Mouse (Mus musculus) R1 (cell line): ENCODE measurements around the gene Col24a1.

Experiments used
- DNase-seq: peaks from one replicate; pipeline ENCODE4 v3.0.0-alpha.2; 2018; ENCODE audit warnings: low read depth, low spot score

Gene Col24a1

GRCm38 (mm10) chr3:145292337-145293134 lies at the start of gene Col24a1:
Col24a1 (plus strand) TSS chr3:145292472.
- peak; percentile 28 for DNase-seq

GRCm38 (mm10) chr3:145248040-145248439 lies 44.2 kb upstream of the Col24a1 start:
- DNase-seq: no peak

GRCm38 (mm10) chr3:145253066-145253465 lies 39.2 kb upstream of the Col24a1 start:
- DNase-seq: no peak

GRCm38 (mm10) chr3:145254764-145255396 lies 37.4 kb upstream of the Col24a1 start:
- DNase-seq: no peak

GRCm38 (mm10) chr3:145256647-145257046 lies 35.6 kb upstream of the Col24a1 start:
- no peak for DNase-seq

- DNase-seq: no peak
Observed at GRCm38 (mm10) chr3:145259678-145260077, 32.6 kb upstream of the Col24a1 start.

- no peak for DNase-seq
Observed at GRCm38 (mm10) chr3:145263131-145263530, 29.1 kb upstream of the Col24a1 start.

- DNase-seq: no peak
Observed at GRCm38 (mm10) chr3:145268066-145268465, 24.2 kb upstream of the Col24a1 start.

GRCm38 (mm10) chr3:145274191-145274590 lies 18.1 kb upstream of the Col24a1 start:
- no peak for DNase-seq

- DNase-seq: no peak
Observed at GRCm38 (mm10) chr3:145293207-145293606, 935 bp downstream of the Col24a1 start.

GRCm38 (mm10) chr3:145293623-145294307 lies 1.5 kb downstream of the Col24a1 start:
- DNase-seq: no peak

GRCm38 (mm10) chr3:145299980-145300591 lies 7.8 kb downstream of the Col24a1 start:
- no peak for DNase-seq

GRCm38 (mm10) chr3:145305311-145305710 lies 13.0 kb downstream of the Col24a1 start:
- no peak for DNase-seq

- DNase-seq: no peak
Observed at GRCm38 (mm10) chr3:145307209-145307608, 14.9 kb downstream of the Col24a1 start.

GRCm38 (mm10) chr3:145320587-145321274 lies 28.5 kb downstream of the Col24a1 start:
- no peak for DNase-seq

GRCm38 (mm10) chr3:145325402-145325801 lies 33.1 kb downstream of the Col24a1 start:
- DNase-seq: no peak

- no peak for DNase-seq
Observed at GRCm38 (mm10) chr3:145331642-145332041, 39.4 kb downstream of the Col24a1 start.

- DNase-seq: no peak
Observed at GRCm38 (mm10) chr3:145334046-145334445, 41.8 kb downstream of the Col24a1 start.

- no peak for DNase-seq
Observed at GRCm38 (mm10) chr3:145337161-145337560, 44.9 kb downstream of the Col24a1 start.

- DNase-seq: no peak
Observed at GRCm38 (mm10) chr3:145339851-145340499, 47.7 kb downstream of the Col24a1 start.

- no peak for DNase-seq
Observed at GRCm38 (mm10) chr3:145348690-145349089, 56.4 kb downstream of the Col24a1 start.
